Mouse (Mus musculus): Measurements from ENCODE around the gene Rhbdd2.
A peak's percentile ranks its signal among the peaks of the same experiment; 100 is the strongest.
"Not testable (repeated sequence)": the region's sequence is repeated elsewhere in the genome, so short reads cannot be mapped to it uniquely, and the experiment has no call there.

Gene Rhbdd2

DNA sequence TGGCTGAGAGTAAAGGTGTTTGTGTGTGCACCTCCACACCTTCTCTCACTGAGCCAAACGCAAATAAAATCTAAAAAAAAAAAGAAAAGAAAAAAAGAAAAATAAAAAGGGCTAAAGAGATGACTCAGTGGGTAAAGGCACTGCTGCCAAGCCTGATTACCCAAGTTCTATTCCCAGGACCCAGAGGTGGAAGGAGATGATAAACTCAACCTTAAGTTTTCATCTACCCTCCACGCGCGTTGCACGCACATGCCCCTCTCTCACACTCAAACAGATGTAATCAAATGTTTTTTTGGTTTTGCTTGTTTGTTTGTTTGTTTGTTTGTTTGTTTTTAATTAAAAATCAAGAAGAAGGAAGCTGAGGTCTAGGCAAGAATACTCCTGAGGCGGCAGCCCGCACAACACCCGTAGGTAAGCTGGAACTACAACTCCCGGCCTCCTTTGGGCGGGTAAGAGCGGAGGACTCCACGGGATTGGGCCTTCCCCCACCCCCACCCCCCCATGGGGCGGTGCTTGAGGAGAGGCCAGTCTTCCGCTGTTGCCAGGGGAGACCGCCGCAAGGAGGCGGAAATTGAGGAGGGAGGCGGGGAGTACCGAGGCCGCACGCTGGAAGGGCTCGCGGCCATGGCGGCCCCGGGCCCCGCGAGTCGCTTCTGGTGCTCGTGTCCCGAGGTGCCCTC is at the start of gene Rhbdd2:
TSS of gene Rhbdd2 (plus strand) at position 502 of the 680 bp plus-strand sequence.
- DNase-seq (ENCODE audit: low read depth, low spot score) = peak; percentile 98

DNA sequence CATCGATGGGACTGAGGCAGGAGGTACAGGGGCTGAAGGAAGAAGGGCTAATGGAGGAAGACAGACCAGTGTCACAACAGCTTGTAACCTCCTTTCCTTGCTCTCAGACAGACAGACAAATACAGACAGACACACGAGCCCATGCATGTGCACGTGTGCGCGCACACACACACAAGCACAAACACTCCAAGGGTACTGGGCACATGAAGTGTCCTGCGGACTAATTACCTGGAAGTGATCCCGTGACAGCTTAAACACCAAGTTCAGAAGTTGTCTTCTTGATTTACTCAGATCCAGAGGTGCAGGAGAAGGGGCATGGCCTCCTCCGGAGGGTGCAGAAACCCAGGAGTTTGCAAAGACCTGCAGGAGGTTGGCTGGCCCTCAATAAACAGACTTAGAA is 46.7 kb upstream of the Rhbdd2 start:
- H3K27me3 ChIP-seq (ENCODE audit: control insufficient read depth, insufficient read depth, low read length, poor library complexity, severe bottlenecking) = no peaks in the 10 kb centered on the region; the same call in 1 of the 2 replicates
- DNase-seq (ENCODE audit: low read depth, low spot score) = no peak
- no peaks in the 10 kb centered on the region for H3K36me3 ChIP-seq (ENCODE audit: control insufficient read depth, insufficient read depth, low read length, poor library complexity, severe bottlenecking)

More for the DNA sequence above, at the start of gene Rhbdd2:
- no peaks in the 10 kb centered on the region for H3K36me3 ChIP-seq (ENCODE audit: control insufficient read depth, insufficient read depth, low read length, poor library complexity, severe bottlenecking)
- H3K27me3 ChIP-seq (ENCODE audit: control insufficient read depth, insufficient read depth, low read length, poor library complexity, severe bottlenecking) = no peaks in the 10 kb centered on the region

DNA sequence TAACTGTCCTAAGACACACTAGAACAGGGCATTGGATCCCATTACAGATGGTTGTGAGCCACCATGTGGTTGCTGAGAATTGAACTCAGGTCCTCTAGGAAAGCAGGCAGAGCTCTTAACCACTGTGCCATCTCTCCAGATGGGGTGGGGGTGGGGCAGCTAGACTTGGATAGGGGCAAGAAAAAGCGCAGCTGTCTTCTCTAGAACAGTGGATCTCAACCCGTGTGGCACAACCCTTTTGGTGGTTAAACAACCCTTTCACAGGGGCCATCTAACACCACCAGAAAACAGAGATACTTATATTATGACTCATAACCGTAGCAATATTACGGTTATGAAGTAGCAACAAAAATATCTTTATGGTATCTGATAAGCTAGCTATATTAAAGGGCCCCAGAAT is 44.7 kb upstream of the Rhbdd2 start:
- H3K27me3 ChIP-seq (ENCODE audit: control insufficient read depth, insufficient read depth, low read length, poor library complexity, severe bottlenecking) = no peaks in the 10 kb centered on the region; the same call in 1 of the 2 replicates
- H3K36me3 ChIP-seq (ENCODE audit: control insufficient read depth, insufficient read depth, low read length, poor library complexity, severe bottlenecking) = no peaks in the 10 kb centered on the region
- no peak for DNase-seq (ENCODE audit: low read depth, low spot score)

DNA sequence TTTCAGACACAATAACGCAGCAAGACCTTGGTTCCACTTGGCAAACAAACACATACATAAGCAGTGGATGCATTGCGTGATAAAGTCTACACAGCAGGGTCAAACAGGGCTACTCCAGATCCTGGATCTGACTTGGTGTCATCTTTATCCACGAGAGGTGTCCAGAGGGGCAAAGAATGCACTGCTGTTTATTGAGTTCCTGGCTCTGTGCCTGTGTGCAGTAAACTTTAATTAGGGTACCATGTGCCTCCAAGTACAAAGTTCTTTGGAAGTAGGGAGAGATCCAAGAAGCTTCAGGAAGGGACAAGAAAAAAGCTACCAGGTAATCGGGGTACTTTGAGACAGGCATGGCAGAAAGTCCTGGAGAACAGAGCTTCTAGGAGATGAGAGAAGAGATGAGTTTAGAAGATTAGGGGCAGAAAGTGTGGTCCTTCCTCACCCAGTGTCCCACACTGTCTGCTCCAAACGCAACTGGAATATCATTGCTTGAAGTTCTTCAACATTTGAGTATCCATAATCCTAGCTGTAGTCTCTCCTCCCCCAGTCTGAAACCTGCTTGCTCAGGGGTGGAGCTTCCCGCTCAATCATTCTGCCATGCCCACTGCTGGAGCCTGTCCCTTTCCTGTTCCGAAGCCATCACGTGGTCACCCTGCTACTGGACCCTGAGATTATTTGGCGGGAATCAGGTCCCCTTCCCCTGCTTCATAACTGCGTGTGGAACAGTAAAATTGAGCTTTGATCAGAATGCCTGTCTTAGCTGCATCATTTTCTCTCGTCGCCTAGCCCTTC is 42.2 kb upstream of the Rhbdd2 start:
- Histone ChIP-seq H3K36me3 (ENCODE audit: control insufficient read depth, insufficient read depth, low read length, poor library complexity, severe bottlenecking) (no peaks in the 10 kb centered on the region), H3K27me3 (ENCODE audit: control insufficient read depth, insufficient read depth, low read length, poor library complexity, severe bottlenecking) (no peaks in the 10 kb centered on the region)
- no peak for DNase-seq (ENCODE audit: low read depth, low spot score)

DNA sequence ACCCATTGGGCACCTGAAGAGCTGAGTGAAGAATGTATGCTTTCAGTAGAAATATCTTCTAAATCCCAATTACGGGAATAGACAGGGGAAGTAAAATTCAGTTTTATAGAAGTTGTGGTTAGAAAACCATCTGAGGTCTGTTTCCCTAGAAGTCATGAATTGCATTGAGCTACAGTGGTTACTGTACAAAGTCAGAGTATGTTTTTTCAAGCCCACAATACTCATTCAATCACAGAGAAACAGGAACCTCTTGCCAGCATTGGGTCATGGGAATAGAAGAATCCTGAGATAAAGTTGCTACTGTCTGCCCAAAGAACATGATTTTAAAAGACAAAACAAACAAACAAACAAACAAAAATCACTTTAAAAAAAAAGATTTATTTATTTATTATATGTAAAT is 27.8 kb upstream of the Rhbdd2 start:
- not testable (repeated sequence) for H3K36me3 ChIP-seq (ENCODE audit: control insufficient read depth, insufficient read depth, low read length, poor library complexity, severe bottlenecking); DNase-seq (ENCODE audit: low read depth, low spot score); H3K27me3 ChIP-seq (ENCODE audit: control insufficient read depth, insufficient read depth, low read length, poor library complexity, severe bottlenecking)

DNA sequence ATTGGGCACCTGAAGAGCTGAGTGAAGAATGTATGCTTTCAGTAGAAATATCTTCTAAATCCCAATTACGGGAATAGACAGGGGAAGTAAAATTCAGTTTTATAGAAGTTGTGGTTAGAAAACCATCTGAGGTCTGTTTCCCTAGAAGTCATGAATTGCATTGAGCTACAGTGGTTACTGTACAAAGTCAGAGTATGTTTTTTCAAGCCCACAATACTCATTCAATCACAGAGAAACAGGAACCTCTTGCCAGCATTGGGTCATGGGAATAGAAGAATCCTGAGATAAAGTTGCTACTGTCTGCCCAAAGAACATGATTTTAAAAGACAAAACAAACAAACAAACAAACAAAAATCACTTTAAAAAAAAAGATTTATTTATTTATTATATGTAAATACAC is 25.7 kb upstream of the Rhbdd2 start:
- not testable (repeated sequence) for H3K36me3 ChIP-seq (ENCODE audit: control insufficient read depth, insufficient read depth, low read length, poor library complexity, severe bottlenecking); H3K27me3 ChIP-seq (ENCODE audit: control insufficient read depth, insufficient read depth, low read length, poor library complexity, severe bottlenecking); DNase-seq (ENCODE audit: low read depth, low spot score)

DNA sequence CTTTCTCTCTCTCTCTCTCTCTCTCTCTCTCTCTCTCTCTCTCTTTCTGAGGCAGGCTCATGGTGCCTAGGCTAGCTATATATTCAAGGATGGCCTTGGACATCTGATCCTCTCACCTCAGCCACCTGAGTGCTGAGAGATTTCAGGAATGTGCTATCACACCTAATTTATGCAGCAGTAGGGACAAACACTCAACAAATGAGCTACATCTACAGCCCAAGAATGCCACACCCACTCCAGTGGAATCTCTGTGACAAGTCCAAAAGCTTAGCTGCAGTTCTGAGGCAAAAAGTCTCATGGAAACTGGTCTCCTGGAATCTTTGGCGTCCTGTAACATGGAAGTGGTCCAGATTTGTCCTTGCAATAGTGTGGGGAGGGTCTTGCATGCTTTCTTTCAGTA is 24.8 kb upstream of the Rhbdd2 start:
- Histone ChIP-seq H3K36me3 (ENCODE audit: control insufficient read depth, insufficient read depth, low read length, poor library complexity, severe bottlenecking) (no peaks in the 10 kb centered on the region), H3K27me3 (ENCODE audit: control insufficient read depth, insufficient read depth, low read length, poor library complexity, severe bottlenecking) (no peaks in the 10 kb centered on the region)
- DNase-seq (ENCODE audit: low read depth, low spot score) = no peak

DNA sequence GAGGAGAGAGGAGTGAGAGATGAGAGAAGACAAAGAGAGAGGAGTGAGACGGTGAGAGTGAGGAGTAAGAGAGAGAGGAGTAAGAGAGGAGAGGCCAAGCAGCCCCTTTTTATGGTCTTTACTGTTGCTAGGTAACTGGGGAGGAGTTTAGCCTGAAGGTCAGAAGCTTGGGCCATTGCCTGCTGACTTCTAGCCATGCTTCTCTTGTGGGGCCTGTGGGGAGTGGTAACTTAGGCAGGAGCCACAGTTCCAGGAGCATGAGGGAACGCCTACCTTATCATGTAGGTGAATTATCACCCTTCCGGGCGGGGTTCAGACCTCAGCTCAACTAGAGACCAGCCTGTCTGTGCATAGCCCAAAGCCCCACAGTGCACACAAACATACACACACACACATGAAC is 22.6 kb upstream of the Rhbdd2 start:
- DNase-seq (ENCODE audit: low read depth, low spot score) = no peak
- Histone ChIP-seq H3K36me3 (ENCODE audit: control insufficient read depth, insufficient read depth, low read length, poor library complexity, severe bottlenecking) (no peaks in the 10 kb centered on the region), H3K27me3 (ENCODE audit: control insufficient read depth, insufficient read depth, low read length, poor library complexity, severe bottlenecking) (no peaks in the 10 kb centered on the region)

DNA sequence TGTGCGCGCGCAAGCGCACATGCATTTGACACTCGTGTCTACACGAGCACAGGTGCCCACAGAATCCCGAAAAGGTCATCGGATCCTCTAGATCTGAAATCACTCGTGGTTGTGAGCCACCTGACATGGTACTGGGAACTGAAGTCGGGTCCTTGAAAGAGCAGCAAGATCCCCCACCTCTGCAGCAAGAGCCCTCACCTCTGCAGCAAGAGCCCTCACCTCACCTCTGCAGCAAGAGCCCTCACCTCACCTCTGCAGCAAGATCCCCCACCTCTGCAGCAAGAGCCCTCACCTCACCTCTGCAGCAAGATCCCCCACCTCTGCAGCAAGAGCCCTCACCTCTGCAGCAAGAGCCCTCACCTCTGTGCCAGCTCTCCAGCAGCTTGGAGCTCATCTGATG is 12.7 kb upstream of the Rhbdd2 start:
- H3K27me3 ChIP-seq (ENCODE audit: control insufficient read depth, insufficient read depth, low read length, poor library complexity, severe bottlenecking); H3K36me3 ChIP-seq (ENCODE audit: control insufficient read depth, insufficient read depth, low read length, poor library complexity, severe bottlenecking): not testable (repeated sequence)

DNA sequence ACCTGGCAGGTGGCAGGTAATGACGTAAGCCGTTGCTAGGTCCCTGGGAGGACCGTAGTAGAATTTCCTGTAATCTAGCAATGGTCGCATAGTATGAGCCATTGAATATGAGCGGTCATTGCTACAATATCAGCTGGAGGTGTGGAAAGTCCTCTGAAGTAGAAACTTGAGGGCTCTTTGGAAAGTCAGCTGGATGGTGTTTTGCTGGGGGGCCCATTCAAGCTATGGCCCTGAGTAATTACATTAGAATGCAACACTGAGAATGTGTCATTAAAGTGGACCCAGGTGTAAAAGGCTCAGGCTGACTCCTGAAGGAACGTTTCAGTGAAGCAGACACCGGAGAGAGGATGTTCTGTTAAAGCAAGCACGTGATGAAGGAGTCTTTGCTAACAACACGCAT is 11.9 kb upstream of the Rhbdd2 start:
- DNase-seq (ENCODE audit: low read depth, low spot score) = no peak
- H3K36me3 ChIP-seq (ENCODE audit: control insufficient read depth, insufficient read depth, low read length, poor library complexity, severe bottlenecking) = no peaks in the 10 kb centered on the region
- no peaks in the 10 kb centered on the region for H3K27me3 ChIP-seq (ENCODE audit: control insufficient read depth, insufficient read depth, low read length, poor library complexity, severe bottlenecking)

More for the DNA sequence above, 12.7 kb upstream of the Rhbdd2 start:
- DNase-seq (ENCODE audit: low read depth, low spot score) = not testable (repeated sequence)

DNA sequence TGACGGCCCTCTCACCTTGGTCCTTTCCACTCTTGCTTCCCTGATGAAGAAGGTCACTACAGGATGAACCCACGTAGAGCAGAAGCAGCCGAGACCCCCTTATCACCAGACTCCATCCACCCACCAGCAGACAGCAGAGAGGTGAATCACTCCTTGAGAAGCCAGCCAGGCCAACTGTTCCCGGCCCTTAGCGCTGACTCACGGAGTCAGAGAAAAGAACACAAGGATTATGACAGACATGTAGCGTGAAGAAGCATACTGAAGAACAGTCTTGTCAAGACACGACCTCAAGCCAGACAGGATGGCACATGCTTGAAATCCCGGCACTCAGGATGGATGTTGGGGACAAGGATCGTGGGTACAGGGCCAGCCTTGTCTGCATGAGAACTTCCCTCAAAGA is 10.7 kb upstream of the Rhbdd2 start:
- H3K36me3 ChIP-seq (ENCODE audit: control insufficient read depth, insufficient read depth, low read length, poor library complexity, severe bottlenecking) = no peaks in the 10 kb centered on the region
- no peaks in the 10 kb centered on the region for H3K27me3 ChIP-seq (ENCODE audit: control insufficient read depth, insufficient read depth, low read length, poor library complexity, severe bottlenecking)
- DNase-seq (ENCODE audit: low read depth, low spot score) = no peak

DNA sequence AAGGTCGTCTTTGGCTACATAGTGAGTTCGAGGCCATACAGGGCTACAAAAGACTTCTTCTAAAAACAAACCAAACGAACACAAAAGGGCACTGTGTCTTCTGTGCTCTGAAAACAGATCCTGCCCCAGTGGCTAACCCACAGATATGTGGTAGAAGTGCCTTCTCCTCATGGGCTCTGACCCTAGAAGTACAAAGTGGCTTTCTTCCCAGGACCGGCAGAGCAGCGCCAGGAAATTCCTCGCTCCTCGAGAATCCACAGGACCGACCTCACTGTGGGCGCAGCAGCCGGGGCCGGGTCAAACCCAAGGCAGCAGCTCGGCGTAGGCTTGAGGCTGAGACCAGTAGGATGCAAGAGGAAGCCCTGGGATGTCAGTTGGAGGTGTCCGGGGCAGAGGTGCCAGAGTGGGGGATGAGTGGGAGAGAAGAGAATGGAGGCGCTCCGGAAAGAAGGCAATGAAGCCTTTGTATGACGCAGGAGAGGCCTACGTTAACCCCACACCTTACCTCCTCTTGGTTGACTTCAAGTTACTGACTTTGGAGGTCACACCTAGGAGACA is 9.3 kb upstream of the Rhbdd2 start:
- DNase-seq (ENCODE audit: low read depth, low spot score) = no peak
- Histone ChIP-seq H3K36me3 (ENCODE audit: control insufficient read depth, insufficient read depth, low read length, poor library complexity, severe bottlenecking) (no peaks in the 10 kb centered on the region), H3K27me3 (ENCODE audit: control insufficient read depth, insufficient read depth, low read length, poor library complexity, severe bottlenecking) (no peaks in the 10 kb centered on the region)

DNA sequence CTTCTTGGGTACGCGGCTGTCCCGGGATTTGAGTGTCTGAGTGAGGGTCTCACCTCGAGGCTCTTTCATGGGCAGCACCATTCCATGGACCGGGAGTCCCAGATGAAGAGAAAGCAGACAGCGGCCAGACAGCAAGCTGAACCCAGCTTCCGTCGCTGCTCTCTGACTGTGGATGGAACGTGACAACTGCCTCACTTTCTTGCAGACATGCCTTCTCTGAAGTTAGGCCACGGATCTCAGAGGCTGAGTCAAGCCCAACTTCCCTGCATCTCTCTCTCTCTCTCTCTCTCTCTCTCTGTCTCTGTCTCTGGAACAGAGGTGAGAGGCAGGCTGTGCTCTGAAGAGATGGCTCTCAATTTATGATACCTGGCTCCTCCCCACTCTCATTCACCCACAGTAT is 3.5 kb upstream of the Rhbdd2 start:
- DNase-seq (ENCODE audit: low read depth, low spot score) = no peak
- H3K27me3 ChIP-seq (ENCODE audit: control insufficient read depth, insufficient read depth, low read length, poor library complexity, severe bottlenecking) = no peaks in the 10 kb centered on the region
- H3K36me3 ChIP-seq (ENCODE audit: control insufficient read depth, insufficient read depth, low read length, poor library complexity, severe bottlenecking) = no peaks in the 10 kb centered on the region

DNA sequence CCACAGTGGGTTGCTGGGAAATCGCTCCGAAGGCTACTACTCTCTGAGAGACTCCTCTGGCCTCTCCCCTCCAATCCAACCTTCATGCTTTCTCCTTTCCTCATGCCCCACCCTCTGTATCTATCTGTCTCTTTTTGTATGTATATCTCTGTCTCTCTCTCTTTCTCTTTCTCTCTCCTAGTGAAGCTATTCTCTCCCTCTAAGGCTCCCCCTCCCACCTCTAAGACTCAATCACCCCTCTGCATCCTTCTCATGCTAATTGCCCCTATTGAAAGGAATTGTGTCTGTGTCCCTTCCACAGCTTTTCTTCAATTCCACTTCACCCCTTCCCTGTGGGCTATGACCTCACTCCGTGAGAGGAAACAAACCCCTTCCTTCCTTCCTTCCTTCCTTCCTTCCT is 3.0 kb upstream of the Rhbdd2 start:
- no peak for DNase-seq (ENCODE audit: low read depth, low spot score)
- no peaks in the 10 kb centered on the region for H3K36me3 ChIP-seq (ENCODE audit: control insufficient read depth, insufficient read depth, low read length, poor library complexity, severe bottlenecking)
- no peaks in the 10 kb centered on the region for H3K27me3 ChIP-seq (ENCODE audit: control insufficient read depth, insufficient read depth, low read length, poor library complexity, severe bottlenecking)

DNA sequence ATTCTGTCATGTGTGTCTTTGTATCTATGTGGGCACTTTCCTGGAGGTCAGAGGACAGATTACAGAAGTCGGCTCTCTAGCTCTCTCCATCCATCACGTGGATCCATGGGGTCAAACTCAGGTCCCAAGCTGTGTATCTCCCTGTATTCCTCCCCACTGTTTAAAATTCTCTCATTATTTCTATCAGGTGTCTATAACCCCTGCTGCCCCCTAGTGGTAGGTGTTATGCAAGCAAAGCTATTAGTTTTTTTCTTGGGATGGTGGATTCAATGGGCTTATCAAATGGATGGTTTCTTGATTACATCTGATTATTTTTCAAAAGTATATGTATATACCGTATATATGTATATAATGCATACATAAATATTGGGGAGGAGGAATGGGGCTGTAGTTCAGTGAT is 1.8 kb upstream of the Rhbdd2 start:
- H3K27me3 ChIP-seq (ENCODE audit: control insufficient read depth, insufficient read depth, low read length, poor library complexity, severe bottlenecking) = no peaks in the 10 kb centered on the region
- peak; percentile 82 for DNase-seq (ENCODE audit: low read depth, low spot score)
- H3K36me3 ChIP-seq (ENCODE audit: control insufficient read depth, insufficient read depth, low read length, poor library complexity, severe bottlenecking) = no peaks in the 10 kb centered on the region
